Mouse (Mus musculus) embryonic facial prominence, embryonic 14.5 days (tissue): ENCODE data around the gene Neb. TPM values are rescaled to one million over a fixed set of nuclear protein-coding genes. Genes with fewer than 3 reads are reported as not detected.

Experiments
- ATAC-seq: fragments of 200-750 bp; cut with Nextera tagmentation; 2 replicates; pipeline ENCODE4 v1.8.0; 2017; ENCODE audit warnings: low read depth, moderate number of reproducible peaks, moderate TSS enrichment
- DNase-seq: peaks from one replicate; pipeline ENCODE4 v3.0.0-alpha.2; 2015; ENCODE audit warnings: low spot score
- H3K27ac ChIP-seq: fragments of 300-500 bp; sonication (generic); replicated peaks from 2 replicates; pipeline ENCODE4 v1.5.1; 2014; ENCODE audit warnings: low read depth, mild to moderate bottlenecking, low read length, moderate library complexity
- H3K27me3 ChIP-seq: fragments of 300-500 bp; sonication (generic); replicated peaks from 2 replicates; pipeline ENCODE4 v1.6.1; 2014; ENCODE audit warnings: low read length; ENCODE audit not compliant: control insufficient read depth, insufficient read depth
- H3K36me3 ChIP-seq: fragments of 300-500 bp; sonication (generic); 2 replicates; pipeline ENCODE4 v1.6.1; 2014; ENCODE audit warnings: low read length, mixed read lengths; ENCODE audit not compliant: control insufficient read depth, insufficient read depth
- H3K4me1 ChIP-seq: fragments of 300-500 bp; sonication (generic); 2 replicates; pipeline ENCODE4 v1.6.1; 2014; ENCODE audit warnings: antibody characterized with exemption, low read length; ENCODE audit not compliant: control insufficient read depth, insufficient read depth
- H3K4me2 ChIP-seq: fragments of 300-500 bp; sonication (generic); 2 replicates; pipeline ENCODE4 v1.6.1; 2014; ENCODE audit warnings: low read depth, mild to moderate bottlenecking, low read length, moderate library complexity, mixed read lengths
- H3K4me3 ChIP-seq: fragments of 300-500 bp; sonication (generic); 2 replicates; pipeline ENCODE4 v1.5.1; 2014; ENCODE audit warnings: low read depth, mild to moderate bottlenecking, low read length
- H3K9ac ChIP-seq: fragments of 300-500 bp; sonication (generic); 2 replicates; pipeline ENCODE4 v1.6.1; 2014; ENCODE audit warnings: low read depth, mild to moderate bottlenecking, low read length, moderate library complexity, mixed read lengths
- H3K9me3 ChIP-seq: fragments of 300-500 bp; sonication (generic); 2 replicates; pipeline ENCODE4 v1.6.1; 2016; ENCODE audit warnings: low read length; ENCODE audit not compliant: control insufficient read depth
- WGBS: fragments of 180-500 bp; shearing (Covaris S2); extraction: QIAGEN DNeasy Blood & Tissue Kit; methylation state at CpG from one replicate; pipeline ENCODE4 v1.1.7; 2014; 5-methylcytosine and 5-hydroxymethylcytosine counted together
- polyA plus RNA-seq: library from polyadenylated mRNA; unstranded; fragments of >200 nt; fragmentation: Nextera tagmentation; extraction: Ambion mirVana; gene quantifications from 2 replicates; pipeline ENCODE4 v1.2.1, GENCODE M21; 2014

The Neb gene
- polyA plus RNA-seq, 1 experiment from 2014 or later = 249 TPM

DNA sequence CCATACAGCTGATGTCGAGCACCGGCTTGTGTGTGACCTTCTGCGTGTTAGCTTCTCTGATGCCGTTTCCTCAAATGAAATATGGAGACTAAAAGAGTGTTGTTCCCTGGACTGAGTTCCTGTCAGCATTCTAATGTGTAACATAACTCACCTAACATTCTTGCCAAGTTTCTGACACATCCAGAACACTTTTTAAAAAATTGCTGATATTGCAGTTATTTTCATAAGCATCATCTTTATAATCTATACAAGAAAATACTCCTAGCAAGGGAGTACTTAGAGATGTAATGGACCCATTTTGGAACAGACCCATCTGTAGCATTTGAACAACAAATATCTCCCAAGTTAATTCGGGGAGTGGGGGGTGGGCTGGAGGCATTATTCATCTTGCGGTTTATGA lies 8.7 kb downstream of the Neb start:
- no peak overlapping the region for H3K27ac ChIP-seq
- ATAC-seq (no peak), DNase-seq (no peak)
- no peaks in the 10 kb centered on the region for H3K4me1 ChIP-seq
- no peak overlapping the region for H3K9ac ChIP-seq
- no peak overlapping the region for H3K4me3 ChIP-seq
- H3K4me2 ChIP-seq = no peak overlapping the region
- H3K36me3 ChIP-seq = no peaks in the 10 kb centered on the region
- 79% methylated on average over 6 of the region's 6 CpGs for WGBS
- H3K27me3 ChIP-seq = no peaks in the 10 kb centered on the region
- no peaks in the 10 kb centered on the region for H3K9me3 ChIP-seq

- Histone ChIP-seq H3K27ac (no peak overlapping the region), H3K36me3 (no peaks in the 10 kb centered on the region), H3K27me3 (no peaks in the 10 kb centered on the region), H3K4me3 (no peak overlapping the region), H3K9me3 (no peaks in the 10 kb centered on the region), H3K4me2 (no peak overlapping the region), H3K4me1 (no peaks in the 10 kb centered on the region), H3K9ac (no peak overlapping the region)
- ATAC-seq (no peak), DNase-seq (no peak)
- 76% methylated on average over 5 of the region's 5 CpGs for WGBS
These were observed 10.6 kb downstream of the Neb start for GRCm38 (mm10) chr2:52367665-52368064.

- Histone ChIP-seq H3K36me3 (no peaks in the 10 kb centered on the region), H3K4me2 (no peak overlapping the region), H3K9ac (no peak overlapping the region), H3K4me1 (no peaks in the 10 kb centered on the region), H3K27ac (no peak overlapping the region), H3K4me3 (no peak overlapping the region), H3K27me3 (no peaks in the 10 kb centered on the region), H3K9me3 (no peaks in the 10 kb centered on the region)
- WGBS = 60% methylated on average over 13 of the region's 13 CpGs
- DNase-seq (no peak), ATAC-seq (no peak)
These were observed 11.0 kb downstream of the Neb start for GRCm38 (mm10) chr2:52367248-52367647.

- no peak overlapping the region for H3K4me3 ChIP-seq
- H3K27me3 ChIP-seq = no peaks in the 10 kb centered on the region
- no peak for ATAC-seq
- H3K4me2 ChIP-seq = no peak overlapping the region
- H3K9me3 ChIP-seq = no peaks in the 10 kb centered on the region
- no peak overlapping the region for H3K27ac ChIP-seq
- no peaks in the 10 kb centered on the region for H3K36me3 ChIP-seq
- DNase-seq = no peak
- WGBS = 93% methylated on average over 9 of the region's 9 CpGs
- H3K4me1 ChIP-seq = no peaks in the 10 kb centered on the region
- no peak overlapping the region for H3K9ac ChIP-seq
These were observed 17.2 kb downstream of the Neb start for GRCm38 (mm10) chr2:52361086-52361485.

DNA sequence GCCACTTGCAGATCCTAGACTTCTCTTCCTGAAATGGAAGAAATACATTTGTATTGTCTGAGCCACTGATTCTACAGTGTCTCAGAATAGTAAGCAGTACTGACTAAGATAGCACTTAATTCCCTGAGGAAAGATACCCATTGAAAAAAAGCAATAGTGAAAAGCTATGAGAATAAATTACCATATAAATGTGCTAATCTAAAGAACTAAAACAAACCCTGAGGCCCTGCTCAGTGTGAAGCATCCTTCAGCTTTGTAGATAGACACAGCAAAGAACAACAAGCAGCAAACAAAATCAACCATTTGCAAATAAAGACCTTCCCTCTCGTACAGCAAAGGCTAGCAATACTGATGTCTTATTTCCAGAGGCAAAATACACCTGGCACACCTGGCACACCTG lies 18.6 kb downstream of the Neb start:
- Histone ChIP-seq H3K36me3 (no peaks in the 10 kb centered on the region), H3K4me1 (no peaks in the 10 kb centered on the region), H3K9ac (no peak overlapping the region), H3K4me2 (no peak overlapping the region), H3K27ac (no peak overlapping the region), H3K27me3 (no peaks in the 10 kb centered on the region), H3K9me3 (no peaks in the 10 kb centered on the region), H3K4me3 (no peak overlapping the region)
- no peak for ATAC-seq
- WGBS = 88% methylated on average over 1 of the region's 1 CpGs
- DNase-seq = no peak

- H3K9me3 ChIP-seq = no peaks in the 10 kb centered on the region
- no peak overlapping the region for H3K27ac ChIP-seq
- no peak overlapping the region for H3K9ac ChIP-seq
- no peak overlapping the region for H3K4me2 ChIP-seq
- ATAC-seq = no peak
- 72% methylated on average over 5 of the region's 5 CpGs for WGBS
- H3K27me3 ChIP-seq = no peaks in the 10 kb centered on the region
- H3K4me3 ChIP-seq = no peak overlapping the region
- no peak for DNase-seq
- H3K4me1 ChIP-seq = no peaks in the 10 kb centered on the region
- H3K36me3 ChIP-seq = no peaks in the 10 kb centered on the region
These were observed 20.1 kb downstream of the Neb start for GRCm38 (mm10) chr2:52358156-52358555.

DNA sequence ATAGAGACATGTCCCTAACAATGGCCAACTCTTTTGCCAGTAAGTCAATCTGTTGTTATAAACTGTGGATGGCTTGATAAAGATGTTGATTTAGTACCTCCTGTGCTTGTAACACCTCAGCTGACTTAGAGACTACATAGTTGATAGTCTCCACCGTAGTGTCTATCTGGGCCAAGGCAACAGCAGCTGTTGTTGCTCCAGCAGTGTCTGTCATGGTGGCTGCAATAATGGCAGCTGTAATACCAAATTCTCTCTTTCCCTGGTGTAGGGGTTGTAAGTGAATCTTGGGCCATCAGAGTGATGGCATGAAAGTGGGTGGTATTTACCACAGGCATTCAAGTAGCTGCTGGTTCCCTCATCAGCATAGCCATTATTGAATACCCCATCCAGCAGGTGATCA lies 27.2 kb downstream of the Neb start:
- Histone ChIP-seq H3K4me3 (no peak overlapping the region), H3K4me1 (no peaks in the 10 kb centered on the region), H3K27ac (no peak overlapping the region), H3K27me3 (no peaks in the 10 kb centered on the region), H3K9ac (no peak overlapping the region), H3K4me2 (no peak overlapping the region), H3K36me3 (no peaks in the 10 kb centered on the region), H3K9me3 (peaks cover 7% of the 10 kb centered on the region; the same call in 1 of the 2 replicates)
- ATAC-seq (no peak), DNase-seq (no peak)
- 90% methylated on average over 1 of the region's 1 CpGs for WGBS

DNA sequence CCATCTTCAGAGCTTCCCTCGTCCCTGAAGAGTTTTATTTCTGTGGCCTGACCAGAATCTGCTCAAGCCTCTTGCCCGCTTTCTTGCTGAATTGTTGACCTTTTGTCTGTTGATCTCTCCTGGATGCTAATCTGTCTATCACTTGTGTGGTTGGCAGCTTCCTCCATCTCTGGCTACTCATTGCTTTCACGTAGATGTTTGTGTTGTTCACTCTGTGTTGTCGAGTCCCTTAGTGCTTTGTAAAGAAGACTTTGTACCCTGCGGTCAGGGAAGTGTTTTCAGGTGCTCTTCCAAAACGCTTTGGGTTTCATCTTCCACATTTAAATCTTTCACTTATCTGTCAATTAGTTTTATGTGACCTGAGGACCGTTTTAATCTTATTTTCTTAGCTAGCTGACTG lies 37.3 kb downstream of the Neb start:
- ATAC-seq (no peak), DNase-seq (no peak)
- Histone ChIP-seq H3K9me3 (no peaks in the 10 kb centered on the region), H3K27me3 (no peaks in the 10 kb centered on the region), H3K4me3 (no peak overlapping the region), H3K9ac (no peak overlapping the region), H3K4me2 (no peak overlapping the region), H3K4me1 (no peaks in the 10 kb centered on the region), H3K27ac (no peak overlapping the region), H3K36me3 (no peaks in the 10 kb centered on the region)
- WGBS = 75% methylated on average over 7 of the region's 7 CpGs

DNA sequence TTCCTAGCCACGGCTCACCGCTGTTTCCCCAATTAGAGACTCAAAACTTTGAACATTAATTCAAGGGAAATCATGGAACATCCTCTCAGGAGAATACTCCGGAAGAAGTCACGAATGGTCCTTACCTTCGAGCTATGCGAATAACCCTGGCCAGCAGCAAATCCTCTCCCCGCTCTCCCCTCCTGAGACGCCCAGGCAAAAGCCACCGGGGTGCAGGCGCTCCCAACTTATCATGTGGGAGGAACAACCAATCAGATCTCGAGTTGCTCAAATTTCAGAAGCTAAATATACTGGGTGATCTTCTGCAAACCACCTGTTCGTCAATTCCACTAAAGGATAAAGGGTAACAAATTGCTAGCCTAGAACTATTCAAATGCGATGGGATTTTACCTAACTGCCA lies 42.7 kb downstream of the Neb start:
- Histone ChIP-seq H3K9ac (no peak overlapping the region), H3K36me3 (no peaks in the 10 kb centered on the region), H3K27me3 (no peaks in the 10 kb centered on the region), H3K4me3 (peak overlapping the region; percentile 6; the same call in 1 of the 2 replicates), H3K4me1 (no peaks in the 10 kb centered on the region), H3K4me2 (no peak overlapping the region), H3K9me3 (no peaks in the 10 kb centered on the region), H3K27ac (no peak overlapping the region)
- 79% methylated on average over 13 of the region's 13 CpGs for WGBS
- peak; percentile 68; the same call in 1 of the 2 replicates for ATAC-seq
- DNase-seq = peak; percentile 56
